Mouse (Mus musculus) embryonic facial prominence, embryonic 13.5 days (tissue): ENCODE data around the gene Selenom. TPM values are rescaled to one million over a fixed set of nuclear protein-coding genes. Genes with fewer than 3 reads are reported as not detected.
A peak's percentile ranks its signal among the peaks of the same experiment; 100 is the strongest.

Source experiments
- ATAC-seq: fragments of 200-750 bp; cut with Nextera tagmentation; 2 replicates; pipeline ENCODE4 v1.8.0; 2017; ENCODE audit warnings: low read depth; ENCODE audit not compliant: insufficient number of reproducible peaks, insufficient read depth, low FRiP score, low TSS enrichment
- H3K27ac ChIP-seq: fragments of 300-500 bp; sonication (generic); 2 replicates; pipeline ENCODE4 v1.5.1; 2015; ENCODE audit warnings: moderate library complexity, mild to moderate bottlenecking, inconsistent platforms
- H3K27me3 ChIP-seq: fragments of 300-500 bp; sonication (generic); 2 replicates; pipeline ENCODE4 v1.6.1; 2015; ENCODE audit warnings: mild to moderate bottlenecking, inconsistent platforms
- H3K36me3 ChIP-seq: fragments of 300-500 bp; sonication (generic); 2 replicates; pipeline ENCODE4 v1.6.1; 2015; ENCODE audit warnings: mild to moderate bottlenecking, inconsistent platforms
- H3K4me1 ChIP-seq: fragments of 300-500 bp; sonication (generic); 2 replicates; pipeline ENCODE4 v1.6.1; 2015; ENCODE audit warnings: inconsistent platforms
- H3K4me2 ChIP-seq: fragments of 300-500 bp; sonication (generic); 2 replicates; pipeline ENCODE4 v1.6.1; 2015; ENCODE audit warnings: moderate library complexity, mild to moderate bottlenecking, inconsistent platforms
- H3K4me3 ChIP-seq: fragments of 300-500 bp; sonication (generic); 2 replicates; pipeline ENCODE4 v1.5.1; 2015; ENCODE audit warnings: mild to moderate bottlenecking, inconsistent platforms
- H3K9ac ChIP-seq: fragments of 300-500 bp; sonication (generic); 2 replicates; pipeline ENCODE4 v1.6.1; 2015; ENCODE audit warnings: mild to moderate bottlenecking, inconsistent platforms
- H3K9me3 ChIP-seq: fragments of 300-500 bp; sonication (generic); 2 replicates; pipeline ENCODE4 v1.6.1; 2016; ENCODE audit warnings: inconsistent platforms
- WGBS: fragments of 180-500 bp; shearing (Covaris S2); methylation state at CpG from one replicate; pipeline ENCODE4 v1.1.7; 2015; ENCODE audit warnings: mixed read lengths; 5-methylcytosine and 5-hydroxymethylcytosine counted together
- polyA plus RNA-seq: library from polyadenylated mRNA; unstranded; fragments of >200 nt; fragmentation: Nextera tagmentation; extraction: Ambion mirVana; gene quantifications from 2 replicates; pipeline ENCODE4 v1.2.1, GENCODE M21; 2015

The Selenom gene
- polyA plus RNA-seq = 128 and 132 TPM in 2 replicates

GRCm38 (mm10) chr11:3514529-3515054 is at the start of gene Selenom:
Gene Selenom (plus strand): TSS chr11:3514684.
- peak within 1 kb of the TSS; percentile 76 for H3K9ac ChIP-seq
- H3K4me3 ChIP-seq = peak within 1 kb of the TSS; percentile 56
- H3K27ac ChIP-seq = peak within 1 kb of the TSS; percentile 51; the same call in 1 of the 2 replicates
- peaks cover 35% of the 10 kb centered on the region for H3K4me1 ChIP-seq
- peaks cover 28% of the 10 kb centered on the region for H3K27me3 ChIP-seq
- H3K4me2 ChIP-seq = peak within 1 kb of the TSS; percentile 82
- H3K36me3 ChIP-seq = peaks cover 8% of the 10 kb centered on the region; the same call in 1 of the 2 replicates
- H3K9me3 ChIP-seq = no peaks in the 10 kb centered on the region
- under 1% methylated on average over 26 of the region's 26 CpGs for whole genome bisulfite sequencing
- ATAC-seq = peak; percentile 73

GRCm38 (mm10) chr11:3471448-3471850 is 43.0 kb upstream of the Selenom start:
- H3K4me3 ChIP-seq = no peak overlapping the region
- no peaks in the 10 kb centered on the region for H3K9me3 ChIP-seq
- no peak overlapping the region for H3K9ac ChIP-seq
- no peak overlapping the region for H3K4me2 ChIP-seq
- no peaks in the 10 kb centered on the region for H3K27me3 ChIP-seq
- H3K27ac ChIP-seq = no peak overlapping the region
- 24% methylated on average over 11 of the region's 11 CpGs for WGBS
- no peak for ATAC-seq
- no peaks in the 10 kb centered on the region for H3K36me3 ChIP-seq
- no peaks in the 10 kb centered on the region for H3K4me1 ChIP-seq

- WGBS = 36% methylated on average over 1 of the region's 1 CpGs
Observed at GRCm38 (mm10) chr11:3472484-3472883, 42.0 kb upstream of the Selenom start.

GRCm38 (mm10) chr11:3474480-3475115 is 39.9 kb upstream of the Selenom start:
- no peaks in the 10 kb centered on the region for H3K9me3 ChIP-seq
- no peaks in the 10 kb centered on the region for H3K4me1 ChIP-seq
- ATAC-seq = no peak
- H3K4me2 ChIP-seq = no peak overlapping the region
- no peak overlapping the region for H3K4me3 ChIP-seq
- H3K36me3 ChIP-seq = no peaks in the 10 kb centered on the region
- no peaks in the 10 kb centered on the region for H3K27me3 ChIP-seq
- no peak overlapping the region for H3K27ac ChIP-seq
- no peak overlapping the region for H3K9ac ChIP-seq
- 83% methylated on average over 7 of the region's 7 CpGs for WGBS

More at GRCm38 (mm10) chr11:3472484-3472883, 42.0 kb upstream of the Selenom start:
- no peak for ATAC-seq
- Histone ChIP-seq H3K4me3 (no peak overlapping the region), H3K4me1 (no peaks in the 10 kb centered on the region), H3K27me3 (no peaks in the 10 kb centered on the region), H3K36me3 (no peaks in the 10 kb centered on the region), H3K27ac (no peak overlapping the region), H3K4me2 (no peak overlapping the region), H3K9me3 (no peaks in the 10 kb centered on the region), H3K9ac (no peak overlapping the region)

GRCm38 (mm10) chr11:3475489-3475888 is 39.0 kb upstream of the Selenom start:
- Histone ChIP-seq H3K4me1 (no peaks in the 10 kb centered on the region), H3K4me2 (no peak overlapping the region), H3K36me3 (no peaks in the 10 kb centered on the region), H3K27ac (no peak overlapping the region), H3K27me3 (no peaks in the 10 kb centered on the region), H3K9ac (no peak overlapping the region), H3K9me3 (no peaks in the 10 kb centered on the region), H3K4me3 (no peak overlapping the region)
- no peak for ATAC-seq

GRCm38 (mm10) chr11:3483980-3484642 is 30.4 kb upstream of the Selenom start:
- H3K4me1 ChIP-seq = peaks cover 19% of the 10 kb centered on the region
- H3K9me3 ChIP-seq = no peaks in the 10 kb centered on the region
- no peak overlapping the region for H3K4me2 ChIP-seq
- H3K9ac ChIP-seq = no peak overlapping the region
- no peaks in the 10 kb centered on the region for H3K36me3 ChIP-seq
- H3K27ac ChIP-seq = no peak overlapping the region
- no peak overlapping the region for H3K4me3 ChIP-seq
- H3K27me3 ChIP-seq = 0 out of 2 replicates have a peak, but pooled peaks cover 2% of the 10 kb centered on the region
- 61% methylated on average over 11 of the region's 11 CpGs for WGBS
- ATAC-seq = no peak

GRCm38 (mm10) chr11:3486349-3486748 is 28.1 kb upstream of the Selenom start:
- 63% methylated on average over 7 of the region's 7 CpGs for WGBS
- peaks cover 19% of the 10 kb centered on the region for H3K4me1 ChIP-seq
- no peak overlapping the region for H3K4me3 ChIP-seq
- 0 out of 2 replicates have a peak, but pooled peaks cover 2% of the 10 kb centered on the region for H3K27me3 ChIP-seq
- no peak overlapping the region for H3K4me2 ChIP-seq
- H3K9me3 ChIP-seq = no peaks in the 10 kb centered on the region
- H3K36me3 ChIP-seq = no peaks in the 10 kb centered on the region
- H3K9ac ChIP-seq = no peak overlapping the region
- H3K27ac ChIP-seq = no peak overlapping the region
- ATAC-seq = no peak

- Histone ChIP-seq H3K9ac (no peak within 1 kb of the TSS), H3K36me3 (no peaks in the 10 kb centered on the region), H3K4me3 (no peak within 1 kb of the TSS), H3K27ac (no peak within 1 kb of the TSS), H3K9me3 (no peaks in the 10 kb centered on the region), H3K4me1 (peaks cover 13% of the 10 kb centered on the region), H3K27me3 (0 out of 2 replicates have a peak, but pooled peaks cover 2% of the 10 kb centered on the region), H3K4me2 (no peak within 1 kb of the TSS)
- ATAC-seq = no peak
- 23% methylated on average over 11 of the region's 11 CpGs for WGBS
Observed at GRCm38 (mm10) chr11:3487952-3488570, 26.4 kb upstream of the Selenom start, which contains the start of gene Pla2g3. Gene Pla2g3 (plus strand): TSS chr11:3488284.

- 0 out of 2 replicates have a peak, but pooled peaks cover 2% of the 10 kb centered on the region for H3K27me3 ChIP-seq
- no peak overlapping the region for H3K9ac ChIP-seq
- H3K9me3 ChIP-seq = no peaks in the 10 kb centered on the region
- H3K4me1 ChIP-seq = peaks cover 9% of the 10 kb centered on the region; the same call in 1 of the 2 replicates
- ATAC-seq = no peak
- 84% methylated on average over 5 of the region's 5 CpGs for WGBS
- no peak overlapping the region for H3K4me2 ChIP-seq
- no peak overlapping the region for H3K27ac ChIP-seq
- no peaks in the 10 kb centered on the region for H3K36me3 ChIP-seq
- no peak overlapping the region for H3K4me3 ChIP-seq
Observed at GRCm38 (mm10) chr11:3489036-3489435, 25.4 kb upstream of the Selenom start.

- H3K27ac ChIP-seq = no peak overlapping the region
- H3K9ac ChIP-seq = no peak overlapping the region
- H3K4me3 ChIP-seq = no peak overlapping the region
- H3K4me1 ChIP-seq = peaks cover 8% of the 10 kb centered on the region; the same call in 1 of the 2 replicates
- no peak overlapping the region for H3K4me2 ChIP-seq
- ATAC-seq = no peak
- 74% methylated on average over 4 of the region's 4 CpGs for WGBS
- no peaks in the 10 kb centered on the region for H3K9me3 ChIP-seq
- H3K36me3 ChIP-seq = no peaks in the 10 kb centered on the region
- H3K27me3 ChIP-seq = no peaks in the 10 kb centered on the region
Observed at GRCm38 (mm10) chr11:3492748-3493147, 21.7 kb upstream of the Selenom start.

- ATAC-seq = no peak
- Histone ChIP-seq H3K4me2 (no peak overlapping the region), H3K4me3 (no peak overlapping the region), H3K36me3 (no peaks in the 10 kb centered on the region), H3K27me3 (no peaks in the 10 kb centered on the region), H3K4me1 (peaks cover 3% of the 10 kb centered on the region; the same call in 1 of the 2 replicates), H3K9ac (peak overlapping the region; percentile 27; the same call in 1 of the 2 replicates), H3K9me3 (no peaks in the 10 kb centered on the region), H3K27ac (no peak overlapping the region)
- WGBS = 79% methylated on average over 17 of the region's 17 CpGs
Observed at GRCm38 (mm10) chr11:3494857-3495256, 19.6 kb upstream of the Selenom start.
